Mouse (Mus musculus) ovary, adult 18-20 months (tissue): Measurements from ENCODE around the gene Hsp90ab1.

Source experiments
- DNase-seq: peaks from one replicate; pipeline ENCODE4 v3.0.0; 2022; ENCODE audit warnings: low spot score, mixed read lengths

Gene Hsp90ab1

DNA sequence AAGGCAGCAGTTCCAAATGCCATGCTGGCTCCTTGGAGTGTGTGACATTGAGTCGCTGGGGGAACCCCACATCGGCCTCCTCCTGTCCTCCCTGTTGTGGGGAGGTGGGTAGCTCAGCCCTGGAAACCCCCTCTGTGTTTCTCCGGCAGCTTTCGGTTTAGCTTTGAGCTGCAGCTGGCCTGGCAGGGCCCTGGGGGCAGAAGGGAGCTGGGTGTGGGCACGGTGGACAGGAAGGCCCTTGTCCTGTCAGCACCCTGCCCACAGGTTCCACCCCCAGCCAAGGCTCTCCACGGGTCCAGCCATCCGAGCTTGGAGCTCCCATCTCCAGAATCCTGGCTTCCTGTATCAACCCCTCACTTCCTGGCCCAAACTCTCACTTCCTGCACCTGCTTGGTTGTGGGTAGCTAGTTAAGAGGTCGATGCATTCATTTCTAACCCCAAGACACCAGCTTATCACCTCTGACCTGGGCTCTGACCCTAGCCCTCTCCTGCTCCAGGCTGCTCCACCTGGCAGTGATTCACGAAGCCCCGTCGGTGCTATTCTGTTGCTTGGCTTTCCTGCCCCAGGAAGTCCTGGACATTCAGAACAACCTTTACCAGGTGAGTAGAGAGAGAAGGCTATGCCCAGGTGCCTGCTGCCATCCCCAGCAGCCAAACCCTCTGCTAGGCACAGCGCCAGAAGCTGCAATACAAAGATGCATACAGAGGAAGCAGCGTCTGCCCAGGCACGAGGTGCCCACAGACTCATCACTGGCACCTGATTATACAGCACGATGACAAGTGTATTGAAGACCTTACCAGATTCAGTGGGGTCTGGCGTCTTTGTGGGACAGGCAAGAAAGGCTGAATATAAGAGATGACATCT lies 14.8 kb downstream of the Hsp90ab1 start:
- no peak for DNase-seq

DNA sequence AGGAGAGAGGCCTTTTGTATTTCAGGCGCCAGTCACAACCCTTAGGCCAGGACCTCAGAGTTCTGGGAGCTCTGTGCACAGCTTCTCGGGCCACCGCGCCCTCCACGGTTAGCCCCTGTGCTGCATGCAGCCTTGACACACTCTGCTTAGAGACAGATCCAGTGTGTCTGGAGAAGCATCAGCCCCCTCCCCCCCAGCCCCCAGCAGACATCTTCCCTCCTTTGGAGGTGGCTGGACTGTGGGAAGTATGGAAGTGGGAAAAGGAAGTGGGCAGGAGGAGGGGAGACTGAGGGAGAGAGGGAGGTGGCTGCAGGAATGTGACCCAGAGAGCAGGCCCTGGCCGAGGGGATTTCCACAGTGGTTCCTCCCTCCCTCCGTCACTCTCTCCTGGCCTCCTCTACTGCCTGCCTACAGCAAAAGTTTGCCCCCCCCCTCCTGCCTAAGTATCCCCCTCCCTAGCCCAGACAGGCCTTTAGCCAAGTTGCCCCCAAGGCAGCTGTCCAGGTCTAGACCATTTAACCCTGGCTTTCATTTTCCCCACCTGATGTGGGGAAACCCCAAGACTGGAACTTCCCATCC lies 15.7 kb downstream of the Hsp90ab1 start:
- no peak for DNase-seq

GRCm38 (mm10) chr17:45556514-45557245 lies 16.4 kb downstream of the Hsp90ab1 start:
- DNase-seq = no peak

DNA sequence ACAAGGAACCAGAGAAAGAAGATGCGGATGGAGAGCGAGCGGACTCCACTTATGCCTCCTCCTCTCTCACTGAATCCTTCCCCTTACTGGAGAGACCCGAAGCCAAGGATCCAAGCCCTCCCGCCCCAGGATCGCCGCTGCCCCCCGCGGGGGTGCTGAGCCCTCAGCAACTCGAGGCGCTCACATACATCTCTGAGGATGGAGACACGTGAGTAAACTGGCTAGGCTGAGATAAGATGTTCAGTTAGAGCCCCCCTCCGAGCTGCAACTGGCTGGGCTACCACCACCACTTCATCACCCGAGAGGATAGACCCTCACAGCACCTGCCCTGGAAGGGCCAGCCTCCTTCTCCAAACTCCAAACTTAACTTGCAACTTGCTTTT lies 17.0 kb downstream of the Hsp90ab1 start:
- no peak for DNase-seq

GRCm38 (mm10) chr17:45555452-45556106 lies 17.5 kb downstream of the Hsp90ab1 start, which contains the start of gene Nfkbie:
Gene Nfkbie (plus strand): TSS chr17:45555703.
- peak; percentile 91 for DNase-seq

DNA sequence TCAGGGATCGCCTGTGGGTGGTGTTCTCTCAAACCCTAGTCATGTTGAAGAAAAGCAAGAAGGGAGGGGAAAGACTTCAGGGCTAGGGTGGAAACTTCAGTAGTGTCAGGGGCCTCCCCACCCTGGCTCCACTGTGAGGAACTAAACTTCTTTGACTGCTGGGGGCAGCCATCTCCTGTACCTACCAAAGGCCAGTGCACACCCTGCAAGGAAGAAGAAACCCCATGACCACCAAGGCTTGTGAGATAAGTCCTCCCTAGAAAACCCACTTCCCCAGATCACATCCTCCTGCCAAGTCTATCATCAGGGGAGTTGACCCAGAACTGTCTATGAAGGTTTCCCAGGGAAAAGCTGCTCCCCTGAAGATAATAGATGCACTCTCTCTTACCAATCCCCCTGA lies 18.7 kb downstream of the Hsp90ab1 start:
- DNase-seq = no peak

DNA sequence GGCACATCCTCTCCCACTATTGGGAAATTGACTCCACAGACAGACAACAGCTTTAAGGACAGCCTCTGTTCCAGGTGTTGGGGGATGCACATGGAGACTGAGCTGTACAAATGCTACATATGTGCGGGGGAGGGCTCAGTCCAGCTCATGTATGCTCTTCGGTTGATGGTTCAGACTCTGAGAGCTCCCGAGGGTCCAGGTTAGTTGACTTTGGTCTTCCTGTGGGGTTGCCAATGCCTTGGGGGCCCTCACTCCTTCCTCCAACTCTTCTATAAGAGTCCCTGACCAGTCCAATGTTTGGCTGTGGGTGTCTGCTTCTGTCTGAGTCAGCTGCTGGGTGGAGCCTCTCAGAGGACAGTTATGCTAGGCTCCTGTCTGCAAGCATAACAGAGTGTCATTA lies 20.0 kb downstream of the Hsp90ab1 start:
- DNase-seq = no peak

- DNase-seq = no peak
These were observed 21.1 kb downstream of the Hsp90ab1 start for GRCm38 (mm10) chr17:45551816-45552451.

DNA sequence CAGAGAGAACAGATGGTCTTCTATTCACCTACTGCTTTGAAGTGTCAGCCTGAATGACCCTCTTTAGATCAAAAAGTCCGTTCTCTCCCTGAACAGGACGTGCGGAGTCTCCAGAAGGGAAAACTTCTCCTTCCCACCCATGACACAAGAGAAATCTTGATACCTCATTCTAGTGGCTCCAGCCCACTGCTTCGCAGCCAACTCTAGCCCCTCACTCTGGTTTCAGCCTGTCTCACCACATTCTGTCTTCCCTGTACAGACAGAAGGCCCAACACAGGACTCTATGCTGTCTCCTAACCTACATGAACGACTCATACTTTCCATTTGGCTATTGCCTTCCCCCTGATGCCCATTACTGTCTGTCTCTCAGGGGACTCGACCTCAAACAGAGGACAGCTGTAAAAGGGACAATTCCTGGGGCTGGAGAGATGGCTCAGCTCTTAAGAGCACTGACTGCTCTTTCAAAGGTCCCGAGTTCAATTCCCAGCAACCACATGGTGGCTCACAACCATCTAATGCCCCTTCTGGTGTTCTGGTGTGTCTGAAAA lies 21.7 kb downstream of the Hsp90ab1 start:
- DNase-seq = no peak

DNA sequence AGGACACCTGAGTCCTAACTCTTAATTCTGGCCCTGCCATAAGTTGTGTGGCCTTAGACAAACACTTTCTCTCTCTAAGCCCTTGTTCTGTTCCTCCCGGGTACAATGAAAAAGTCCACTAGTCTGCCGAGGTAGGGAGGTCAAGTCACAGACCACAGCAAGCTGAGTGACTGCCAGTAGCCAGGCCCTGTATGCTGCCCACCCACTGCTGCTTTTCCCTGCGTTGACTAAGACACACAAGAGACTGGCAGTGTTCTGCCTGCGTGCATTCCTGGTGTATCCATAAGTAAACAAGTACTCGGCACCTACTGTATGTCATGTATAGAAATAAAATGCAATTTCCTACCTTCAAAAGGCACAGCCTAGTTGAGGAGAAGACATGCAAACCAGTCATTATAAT lies 22.8 kb downstream of the Hsp90ab1 start:
- no peak for DNase-seq

DNA sequence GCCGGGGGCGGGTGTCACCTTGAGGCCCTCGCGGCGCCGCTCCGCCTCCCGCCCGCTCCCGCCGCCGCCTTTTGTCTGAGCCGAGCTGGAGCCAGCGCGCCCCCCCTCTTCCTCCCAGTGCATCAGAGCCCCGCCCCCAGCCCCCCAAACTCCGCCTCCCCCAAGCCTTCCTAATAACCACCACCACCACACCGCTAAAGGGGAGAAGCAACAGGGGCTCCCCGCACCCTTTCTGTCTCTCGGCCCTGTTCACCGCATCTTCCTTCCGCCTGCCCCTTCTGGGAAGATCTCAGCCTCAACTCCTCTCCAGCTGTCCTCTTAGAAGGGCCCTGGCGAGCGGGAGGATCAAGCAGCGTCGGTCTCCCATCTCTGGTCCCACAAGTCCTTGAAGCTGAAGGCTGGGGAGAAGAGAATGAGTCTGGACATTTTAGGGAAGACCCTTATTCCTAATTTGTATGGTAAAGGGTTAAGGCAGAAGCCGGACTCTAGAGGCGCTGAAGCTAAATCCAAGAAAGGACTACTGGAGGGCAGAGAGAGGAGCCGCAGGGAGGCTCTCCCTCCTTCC lies 23.4 kb downstream of the Hsp90ab1 start, which contains the start of gene Tmem151b:
Gene Tmem151b, minus strand, starts transcription at position 61 of the 565 bp plus-strand sequence.
- DNase-seq = no peak

- DNase-seq = no peak
These were observed 24.2 kb downstream of the Hsp90ab1 start for GRCm38 (mm10) chr17:45548541-45549512.

GRCm38 (mm10) chr17:45547461-45548190 lies 25.4 kb downstream of the Hsp90ab1 start:
- DNase-seq = no peak

DNA sequence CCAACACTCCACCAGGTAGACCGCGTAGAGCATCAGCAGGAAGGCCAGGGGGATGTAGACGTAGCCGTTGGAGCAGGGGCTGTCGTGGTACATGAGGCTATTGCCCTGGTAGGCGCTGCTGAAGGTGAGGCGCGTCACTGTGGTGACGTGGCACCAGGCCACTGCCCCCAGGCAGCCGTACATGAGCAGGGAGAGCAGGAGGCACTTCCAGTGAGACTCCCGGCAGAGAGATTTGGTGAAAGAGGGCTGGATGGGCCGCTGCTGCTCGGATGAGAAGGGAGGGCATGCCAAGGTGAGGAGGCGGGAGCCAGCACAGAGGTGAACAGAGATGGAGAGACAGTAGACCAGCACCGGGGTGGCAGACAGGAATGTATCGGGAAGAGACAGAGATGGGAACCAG lies 26.1 kb downstream of the Hsp90ab1 start:
- DNase-seq = no peak

GRCm38 (mm10) chr17:45545278-45545961 lies 27.7 kb downstream of the Hsp90ab1 start:
- no peak for DNase-seq

- DNase-seq = no peak
These were observed 28.2 kb downstream of the Hsp90ab1 start for GRCm38 (mm10) chr17:45544873-45545277.

GRCm38 (mm10) chr17:45544001-45544872 lies 28.8 kb downstream of the Hsp90ab1 start:
- no peak for DNase-seq

DNA sequence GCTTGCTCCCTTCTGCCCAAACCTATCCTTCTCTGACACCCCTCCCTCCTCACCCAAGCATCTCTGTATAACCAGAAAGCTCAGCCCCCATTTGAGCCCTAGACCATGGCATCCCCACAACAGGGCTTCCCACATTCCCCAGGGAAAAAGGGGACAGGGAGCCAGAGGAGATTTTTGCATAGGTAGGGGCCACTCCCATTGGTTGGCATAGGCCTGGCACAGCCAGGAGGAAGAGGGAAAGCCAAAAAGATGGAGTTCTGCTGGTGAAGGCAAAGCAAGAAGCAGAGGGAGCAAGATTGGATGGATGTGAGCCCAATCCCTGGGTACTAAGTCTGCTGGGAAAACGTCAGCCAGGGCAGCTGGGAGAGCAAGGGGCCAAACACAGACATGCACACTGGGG lies 30.0 kb downstream of the Hsp90ab1 start:
- DNase-seq = no peak
